Mouse (Mus musculus) limb, embryonic 11.5 days (tissue): ENCODE results near the gene Ccn2. TPM values are rescaled to one million over a fixed set of nuclear protein-coding genes. Genes with fewer than 3 reads are reported as not detected.

Source experiments
- ATAC-seq: fragments of 200-750 bp; cut with Nextera tagmentation; 2 replicates; pipeline ENCODE4 v1.8.0; 2017; ENCODE audit warnings: low read depth; ENCODE audit not compliant: insufficient number of reproducible peaks, low FRiP score, low TSS enrichment
- DNase-seq: peaks from one replicate; pipeline ENCODE4 v3.0.0-alpha.2; 2015; ENCODE audit warnings: low spot score
- H3K27ac ChIP-seq: fragments of 300-500 bp; sonication (generic); replicated peaks from 2 replicates; pipeline ENCODE4 v1.5.1; 2014; ENCODE audit warnings: low read depth, mild to moderate bottlenecking, low read length
- H3K27me3 ChIP-seq: fragments of 300-500 bp; sonication (generic); 2 replicates; pipeline ENCODE4 v1.6.1; 2014; ENCODE audit warnings: mild to moderate bottlenecking, low read length, mixed read lengths; ENCODE audit not compliant: control insufficient read depth, insufficient read depth
- H3K36me3 ChIP-seq: fragments of 300-500 bp; sonication (generic); 2 replicates; pipeline ENCODE4 v1.6.1; 2014; ENCODE audit warnings: mild to moderate bottlenecking, low read length, moderate library complexity, mixed read lengths; ENCODE audit not compliant: control insufficient read depth, insufficient read depth
- H3K4me1 ChIP-seq: fragments of 300-500 bp; sonication (generic); 2 replicates; pipeline ENCODE4 v1.6.1; 2014; ENCODE audit warnings: low read length, mixed read lengths; ENCODE audit not compliant: control insufficient read depth, insufficient read depth
- H3K4me2 ChIP-seq: fragments of 300-500 bp; sonication (generic); 2 replicates; pipeline ENCODE4 v1.6.1; 2014; ENCODE audit warnings: low read depth, mild to moderate bottlenecking, moderate library complexity; ENCODE audit not compliant: severe bottlenecking
- H3K4me3 ChIP-seq: fragments of 300-500 bp; sonication (generic); 2 replicates; pipeline ENCODE4 v1.5.1; 2014; ENCODE audit warnings: low read depth, low read length
- H3K9ac ChIP-seq: fragments of 300-500 bp; sonication (generic); 2 replicates; pipeline ENCODE4 v1.6.1; 2014; ENCODE audit warnings: mild to moderate bottlenecking, low read length
- H3K9me3 ChIP-seq: fragments of 300-500 bp; sonication (generic); 2 replicates; pipeline ENCODE4 v1.6.1; 2016; ENCODE audit warnings: low read length; ENCODE audit not compliant: control insufficient read depth
- WGBS: fragments of 180-500 bp; shearing (Covaris S2); extraction: QIAGEN DNeasy Blood & Tissue Kit; methylation state at CpG from one replicate; pipeline ENCODE4 v1.1.7; 2014; 5-methylcytosine and 5-hydroxymethylcytosine counted together
- polyA plus RNA-seq: library from polyadenylated mRNA; unstranded; fragments of >200 nt; fragmentation: Nextera tagmentation; extraction: Ambion mirVana; gene quantifications from 2 replicates; pipeline ENCODE4 v1.2.1, GENCODE M21; 2014

The Ccn2 gene
- polyA plus RNA-seq, 1 experiment from 2014 or later: 2.4 TPM

DNA sequence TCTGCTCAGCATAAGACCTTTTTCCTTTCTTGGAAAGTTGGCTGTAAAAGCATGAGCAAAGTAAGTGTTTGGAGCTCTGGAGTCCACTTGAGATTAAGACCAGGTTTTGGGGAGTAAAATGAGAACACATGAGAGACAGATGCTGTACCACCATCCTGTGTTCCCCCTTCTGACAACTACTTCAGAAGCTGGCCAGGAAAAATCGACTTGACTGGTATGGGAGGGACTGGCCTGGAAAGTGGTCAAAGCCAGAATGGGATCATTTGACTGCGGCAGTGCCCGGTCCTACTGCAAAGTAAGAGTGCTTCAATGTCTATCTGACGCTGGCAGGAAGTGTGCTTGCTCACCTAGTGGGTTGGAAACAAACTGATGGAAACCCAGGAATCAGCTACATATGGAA lies 6.4 kb upstream of the Ccn2 start:
- no peak overlapping the region for H3K9ac ChIP-seq
- 76% methylated on average over 4 of the region's 4 CpGs for WGBS
- ATAC-seq: no peak
- no peak overlapping the region for H3K27ac ChIP-seq
- H3K27me3 ChIP-seq: no peaks in the 10 kb centered on the region
- peaks cover 7% of the 10 kb centered on the region for H3K4me1 ChIP-seq
- H3K4me2 ChIP-seq: no peak overlapping the region
- no peaks in the 10 kb centered on the region for H3K36me3 ChIP-seq
- no peak overlapping the region for H3K4me3 ChIP-seq
- no peaks in the 10 kb centered on the region for H3K9me3 ChIP-seq
- DNase-seq: no peak

DNA sequence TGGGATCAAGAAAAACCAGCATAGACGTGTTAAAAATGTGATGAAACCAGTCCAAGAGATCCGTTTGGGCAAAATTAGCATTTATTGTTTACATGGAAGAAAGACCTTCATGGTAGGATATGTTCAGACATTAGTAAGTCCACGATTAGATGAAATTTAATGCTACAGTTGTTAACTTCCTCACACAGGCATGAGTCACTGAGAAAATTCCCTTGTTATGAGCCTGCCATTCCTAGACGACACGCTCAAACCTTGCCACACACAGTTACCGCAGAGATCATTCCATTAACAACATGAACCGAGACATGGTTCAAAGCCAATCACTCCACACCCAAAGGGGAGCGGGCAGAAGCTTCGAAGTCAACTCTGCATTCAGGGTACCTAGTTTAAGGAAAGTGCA lies 6.0 kb upstream of the Ccn2 start:
- H3K27me3 ChIP-seq: no peaks in the 10 kb centered on the region
- H3K9me3 ChIP-seq: no peaks in the 10 kb centered on the region
- no peak overlapping the region for H3K27ac ChIP-seq
- ATAC-seq (no peak), DNase-seq (no peak)
- H3K4me3 ChIP-seq: no peak overlapping the region
- H3K9ac ChIP-seq: no peak overlapping the region
- WGBS: 90% methylated on average over 9 of the region's 9 CpGs
- peaks cover 10% of the 10 kb centered on the region for H3K4me1 ChIP-seq
- H3K4me2 ChIP-seq: no peak overlapping the region
- no peaks in the 10 kb centered on the region for H3K36me3 ChIP-seq

DNA sequence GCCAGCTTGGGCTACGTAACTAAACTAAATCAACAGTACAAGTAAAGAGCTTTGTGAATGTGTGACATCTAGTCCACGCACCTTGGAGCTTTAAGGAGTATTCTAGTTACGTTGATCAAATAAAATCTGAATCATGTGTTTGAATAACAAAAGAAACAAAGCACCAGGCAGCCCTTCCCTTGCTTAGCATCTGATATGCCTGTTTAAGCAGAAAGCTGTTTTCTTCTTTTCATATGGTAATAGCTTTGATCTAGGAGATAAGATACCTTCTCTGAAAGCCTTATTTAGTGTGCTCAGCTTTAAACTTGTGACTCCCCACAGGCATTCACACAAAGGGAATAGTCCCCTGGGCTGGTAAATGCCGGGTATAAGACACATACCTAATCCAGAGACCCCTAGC lies 4.7 kb upstream of the Ccn2 start:
- 73% methylated on average over 4 of the region's 4 CpGs for WGBS
- Histone ChIP-seq H3K4me3 (no peak overlapping the region), H3K27ac (no peak overlapping the region), H3K36me3 (no peaks in the 10 kb centered on the region), H3K9ac (no peak overlapping the region), H3K27me3 (no peaks in the 10 kb centered on the region), H3K4me2 (no peak overlapping the region), H3K4me1 (peaks cover 15% of the 10 kb centered on the region), H3K9me3 (no peaks in the 10 kb centered on the region)
- DNase-seq (no peak), ATAC-seq (no peak)

DNA sequence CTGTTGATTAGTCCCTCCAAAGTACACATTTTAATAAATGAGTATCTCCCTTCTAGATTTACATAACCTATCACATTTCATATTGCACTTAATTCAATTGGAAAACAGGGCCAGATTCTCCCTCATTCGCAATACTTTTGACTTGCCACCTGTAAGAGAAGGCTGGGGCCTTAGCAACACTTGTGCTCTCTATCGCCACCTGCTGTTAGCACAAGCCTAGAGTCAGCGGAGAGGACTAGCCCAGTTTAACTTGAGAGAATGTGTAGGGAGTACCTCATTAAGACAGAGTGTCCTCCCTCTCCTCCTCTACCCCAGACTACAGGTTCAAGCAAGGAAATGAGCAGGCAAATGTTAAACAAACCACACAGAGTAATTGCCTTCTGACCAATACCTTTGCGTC lies 4.1 kb upstream of the Ccn2 start:
- ATAC-seq (no peak), DNase-seq (peak; percentile 88)
- no peak overlapping the region for H3K27ac ChIP-seq
- H3K9ac ChIP-seq: no peak overlapping the region
- H3K9me3 ChIP-seq: no peaks in the 10 kb centered on the region
- H3K36me3 ChIP-seq: no peaks in the 10 kb centered on the region
- WGBS: 24% methylated on average over 4 of the region's 4 CpGs
- peaks cover 17% of the 10 kb centered on the region for H3K4me1 ChIP-seq
- no peak overlapping the region for H3K4me2 ChIP-seq
- no peak overlapping the region for H3K4me3 ChIP-seq
- no peaks in the 10 kb centered on the region for H3K27me3 ChIP-seq

DNA sequence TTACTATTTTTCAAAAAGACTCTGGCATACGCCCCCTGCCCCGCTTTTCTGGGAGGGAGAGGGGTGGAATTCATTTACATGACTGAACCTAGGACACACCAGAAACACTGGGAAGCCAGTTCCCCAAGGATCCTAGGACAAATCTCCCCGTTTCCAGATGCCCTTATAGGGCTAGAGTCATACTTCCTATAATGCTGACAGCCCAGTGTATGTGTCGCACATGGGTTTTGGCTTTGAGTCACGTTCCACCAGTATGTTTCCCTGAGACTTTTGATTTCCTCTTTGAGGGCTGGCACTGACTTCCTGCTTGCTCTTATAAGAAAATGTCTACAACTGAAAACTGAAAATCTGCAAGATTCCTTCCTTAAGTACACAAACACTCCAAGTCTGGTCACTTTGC lies 3.5 kb upstream of the Ccn2 start:
- H3K4me1 ChIP-seq: peaks cover 18% of the 10 kb centered on the region
- H3K9ac ChIP-seq: no peak overlapping the region
- DNase-seq: no peak
- no peaks in the 10 kb centered on the region for H3K27me3 ChIP-seq
- 72% methylated on average over 5 of the region's 5 CpGs for WGBS
- H3K9me3 ChIP-seq: no peaks in the 10 kb centered on the region
- H3K36me3 ChIP-seq: no peaks in the 10 kb centered on the region
- no peak overlapping the region for H3K27ac ChIP-seq
- ATAC-seq: no peak
- no peak overlapping the region for H3K4me3 ChIP-seq
- H3K4me2 ChIP-seq: no peak overlapping the region

DNA sequence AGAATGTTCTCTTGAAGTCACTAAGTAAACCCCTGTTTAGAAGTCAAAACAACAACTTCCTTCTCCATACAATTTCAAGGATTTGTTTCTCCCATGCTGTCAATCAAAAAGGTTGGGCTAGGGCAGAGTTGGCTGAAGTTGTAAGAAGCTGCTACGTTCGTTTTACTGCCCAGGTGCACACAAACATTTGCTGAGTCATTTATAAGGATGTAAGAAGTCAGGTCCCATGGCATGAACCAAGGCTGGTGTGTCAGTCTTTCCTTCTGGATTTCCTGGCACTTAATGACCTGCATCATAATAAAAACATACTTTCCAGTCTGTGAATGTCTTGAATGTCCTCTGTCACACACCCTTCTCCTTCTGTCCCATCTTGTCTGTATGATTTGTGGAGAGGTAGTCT lies 2.9 kb upstream of the Ccn2 start:
- Histone ChIP-seq H3K27ac (no peak overlapping the region), H3K4me2 (no peak overlapping the region), H3K9ac (no peak overlapping the region), H3K36me3 (no peaks in the 10 kb centered on the region), H3K4me3 (no peak overlapping the region), H3K4me1 (peaks cover 18% of the 10 kb centered on the region), H3K9me3 (no peaks in the 10 kb centered on the region), H3K27me3 (no peaks in the 10 kb centered on the region)
- ATAC-seq (no peak), DNase-seq (no peak)
- 59% methylated on average over 2 of the region's 2 CpGs for WGBS

DNA sequence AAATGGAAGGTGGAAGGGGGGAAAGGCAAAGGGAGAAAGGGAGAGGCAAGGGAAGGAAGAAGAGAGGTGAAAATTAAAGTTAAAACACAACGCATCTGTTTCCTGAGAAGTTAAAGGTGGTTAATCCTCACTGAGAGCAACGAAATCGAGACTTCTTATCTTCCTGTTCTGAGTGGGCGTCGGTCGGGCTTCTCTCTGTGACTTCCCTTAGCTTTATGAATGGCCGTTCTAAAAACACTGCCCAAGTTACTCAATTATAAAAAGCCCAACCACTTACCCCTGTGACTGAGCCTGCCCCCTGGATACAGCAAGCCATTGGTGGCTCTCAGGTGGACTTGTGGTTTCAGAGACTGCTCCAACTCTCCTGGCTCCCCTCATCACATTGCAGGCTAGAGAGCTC lies 2.3 kb upstream of the Ccn2 start:
- H3K4me1 ChIP-seq: peaks cover 18% of the 10 kb centered on the region
- H3K27ac ChIP-seq: no peak overlapping the region; the same call in 1 of the 2 replicates
- WGBS: 74% methylated on average over 7 of the region's 7 CpGs

DNA sequence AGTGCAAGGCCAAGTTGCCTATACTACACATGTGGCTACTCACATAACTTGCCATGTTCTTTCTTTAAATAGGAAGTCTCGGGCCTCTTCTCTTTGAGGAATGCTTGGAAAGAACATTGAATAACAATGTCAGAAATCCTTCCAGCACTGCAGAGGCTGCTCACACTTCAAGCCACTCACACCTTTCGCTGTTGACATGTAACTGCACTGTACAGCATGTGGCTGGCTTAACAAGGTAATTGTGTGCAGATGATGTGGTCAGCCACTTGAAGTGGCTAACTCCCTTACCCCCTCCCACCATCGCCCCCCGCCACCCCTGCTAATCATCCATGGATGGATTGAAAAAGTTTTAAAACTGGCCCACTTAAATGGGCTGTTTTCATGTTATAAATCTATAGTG lies 1.7 kb upstream of the Ccn2 start:
- 20% methylated on average over 4 of the region's 4 CpGs for WGBS
- no peak for ATAC-seq
- Histone ChIP-seq H3K4me3 (no peak overlapping the region), H3K4me2 (no peak overlapping the region; the same call in 1 of the 2 replicates), H3K9me3 (no peaks in the 10 kb centered on the region), H3K27me3 (no peaks in the 10 kb centered on the region), H3K9ac (no peak overlapping the region), H3K27ac (no peak overlapping the region; the same call in 1 of the 2 replicates), H3K4me1 (peaks cover 18% of the 10 kb centered on the region), H3K36me3 (no peaks in the 10 kb centered on the region)
- peak; percentile 58 for DNase-seq

More for the DNA sequence above, 2.3 kb upstream of the Ccn2 start:
- Histone ChIP-seq H3K9me3 (no peaks in the 10 kb centered on the region), H3K27me3 (no peaks in the 10 kb centered on the region), H3K36me3 (no peaks in the 10 kb centered on the region), H3K4me2 (no peak overlapping the region), H3K9ac (no peak overlapping the region), H3K4me3 (no peak overlapping the region)
- DNase-seq: no peak
- no peak for ATAC-seq
